Mouse (Mus musculus) gastrocnemius, postnatal 36 days (tissue): ENCODE measurements around the gene Rrn3. TPM values are rescaled to one million over a fixed set of nuclear protein-coding genes. Genes with fewer than 3 reads are reported as not detected.

Source experiments
- DNase-seq, 2 experiments: peaks; one replicate each; pipeline ENCODE4 v3.0.0; 2022
- intact Hi-C: fragments of 180-260 bp; cut with DNase I; formaldehyde crosslinking; loops from one replicate; pipeline ENCODE4 v1.15.1; 2025
- microRNA-seq, 2 experiments: library from miRNA; unstranded; fragments of <30 nt; microRNA quantifications; one replicate each; pipeline ENCODE4 v1.2.0; 2021
- total RNA-seq, 2 experiments: library from RNA; stranded (reverse); gene quantifications; 2 replicates each; pipeline ENCODE4 v1.2.3; 2021

Gene Rrn3
- total RNA-seq, 2 experiments from 2014 or later: 29.9 to 32.7 TPM

DNA sequence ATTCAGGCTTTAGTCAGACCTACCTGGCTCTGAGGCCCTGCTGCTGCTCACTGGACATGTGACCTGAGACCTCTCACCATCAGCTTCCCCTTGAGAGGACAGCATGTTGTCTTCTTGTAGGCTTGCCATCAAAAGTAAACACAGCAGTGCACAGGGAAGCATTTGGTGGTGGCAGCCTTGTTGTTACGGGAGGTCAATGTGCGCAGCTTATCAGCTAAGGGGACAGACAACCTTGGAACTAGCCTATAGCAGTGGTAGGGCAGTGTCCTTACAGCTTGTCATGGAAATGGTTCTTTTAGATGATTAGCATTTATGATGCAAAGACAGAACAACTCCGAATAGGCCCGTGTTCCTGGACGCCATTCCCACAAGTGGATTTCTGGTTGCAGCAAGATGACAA is 53.9 kb downstream of the Rrn3 start:
- intact Hi-C loops: no loop called here
- DNase-seq: no peak

DNA sequence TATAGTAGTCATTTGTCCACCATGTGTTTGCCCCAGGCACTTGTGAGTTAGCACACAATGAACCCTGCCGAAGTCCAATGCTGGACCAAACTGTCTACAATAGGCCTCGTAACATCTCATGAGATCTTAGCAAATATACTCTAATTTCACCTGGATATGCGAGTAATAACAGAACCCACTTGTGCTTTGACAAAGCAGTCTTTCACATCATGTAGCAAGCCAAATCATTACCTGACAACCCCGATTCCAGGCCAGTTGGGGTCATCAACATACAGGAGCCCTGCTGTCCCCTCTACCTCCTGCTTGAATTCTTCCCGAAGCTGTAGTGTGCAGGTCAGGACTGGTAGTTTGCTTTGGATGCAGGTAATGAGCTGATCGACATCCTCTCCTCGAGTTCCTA is 59.5 kb downstream of the Rrn3 start:
- DNase-seq: no peak
- intact Hi-C loops: no loop called here

DNA sequence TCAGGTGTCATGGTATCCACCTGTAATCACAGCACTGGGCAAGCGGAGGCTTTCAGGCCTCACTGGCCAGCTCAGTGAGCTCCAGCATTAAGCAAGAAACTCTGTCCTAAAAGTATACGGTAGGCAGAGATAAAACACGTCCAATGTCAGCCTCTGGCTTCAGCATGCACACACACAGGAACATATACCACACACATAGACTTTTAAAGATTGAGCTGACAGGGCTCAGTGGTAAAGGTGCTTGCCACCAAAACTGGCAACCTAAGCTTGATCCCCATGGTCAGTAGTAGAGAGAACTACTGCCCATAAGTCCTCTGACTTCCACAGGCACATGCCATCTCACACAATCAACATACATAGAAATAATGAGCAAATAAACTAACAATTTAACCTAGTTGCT is 60.4 kb downstream of the Rrn3 start:
- no peak for DNase-seq
- intact Hi-C loops: no loop called here

DNA sequence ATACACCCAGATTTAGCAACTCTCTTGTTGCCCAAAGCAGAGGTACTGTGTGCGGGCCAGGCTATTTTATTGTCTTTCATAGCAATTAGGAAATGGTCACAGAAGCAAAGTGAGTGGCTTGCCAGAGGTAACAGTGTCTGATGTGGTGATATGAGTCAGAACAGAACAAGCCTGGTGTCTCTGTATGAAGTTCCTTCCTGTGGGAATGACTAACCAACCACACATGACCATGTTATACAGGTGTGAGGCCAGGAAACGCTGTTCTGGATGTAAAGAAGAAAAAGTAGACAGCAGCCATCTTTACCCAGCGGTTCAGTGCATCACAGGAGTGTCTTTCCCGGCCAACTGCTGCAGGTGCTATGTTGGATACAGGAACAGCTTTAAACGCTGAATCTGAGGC is 64.5 kb downstream of the Rrn3 start:
- no peak for DNase-seq
- intact Hi-C loops: no loop called here

DNA sequence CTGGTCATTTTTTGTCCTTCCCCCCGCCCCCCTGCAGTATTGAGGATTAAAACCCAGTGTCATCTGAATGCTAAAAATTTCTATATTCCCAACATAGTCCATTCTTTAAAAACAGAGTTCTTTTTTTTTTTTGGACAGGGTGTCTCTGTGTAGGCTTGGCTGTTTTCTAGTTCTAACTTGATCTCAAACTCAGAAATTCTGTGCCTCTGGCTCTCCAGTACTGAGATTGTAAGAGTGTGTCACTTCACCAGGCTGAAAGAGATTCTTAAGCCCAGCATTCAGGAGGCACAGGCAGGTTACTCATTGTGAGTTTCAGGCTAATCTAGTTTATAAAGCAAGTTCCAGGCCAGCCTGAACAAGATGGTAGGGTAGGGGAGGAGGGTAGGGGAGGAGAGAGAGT is 66.2 kb downstream of the Rrn3 start:
- DNase-seq: no peak
- intact Hi-C loops: no loop called here

DNA sequence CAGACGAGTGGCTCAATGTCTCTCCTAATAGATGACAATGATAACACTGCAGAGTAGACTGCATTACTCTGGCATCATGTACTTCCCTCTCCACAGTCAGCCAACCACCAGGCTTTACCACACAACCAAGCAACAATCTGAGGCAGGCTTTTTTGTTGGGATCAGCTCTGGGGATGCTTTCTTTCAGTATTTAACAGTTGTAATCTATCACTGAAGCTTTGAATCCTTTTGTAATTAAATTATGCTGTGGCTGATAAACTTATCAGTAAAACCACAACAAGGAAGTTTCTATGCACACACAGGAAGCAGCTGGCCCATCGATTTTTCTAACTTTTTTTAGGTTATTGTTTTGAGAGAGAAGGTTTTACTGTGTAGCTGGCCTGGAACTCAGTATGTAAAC is 67.8 kb downstream of the Rrn3 start:
- DNase-seq: no peak
- intact Hi-C loops: no loop called here

DNA sequence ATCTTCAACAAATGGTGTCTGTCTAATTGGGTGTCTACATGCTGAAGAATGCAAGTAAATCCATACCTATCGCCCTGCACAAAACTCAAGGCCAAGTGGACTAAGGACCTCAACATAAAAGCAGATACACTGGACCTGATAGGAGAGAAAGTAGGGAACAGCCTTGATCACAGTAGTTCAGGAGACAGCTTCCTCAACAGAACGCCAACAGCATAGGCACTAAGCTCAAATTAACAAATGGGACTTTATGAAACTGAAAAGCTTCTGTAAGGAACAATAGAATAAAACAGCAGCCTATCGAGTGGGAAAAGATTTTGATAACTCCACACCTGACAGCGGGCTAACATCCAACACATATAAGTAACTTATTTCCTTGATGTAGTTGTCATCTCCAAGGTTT is 70.9 kb downstream of the Rrn3 start:
- intact Hi-C loops: loop anchor here (10.0 kb wide), 1 partner anchor 57 kb away; no protein-coding TSS in a partner anchor
- DNase-seq: no peak

DNA sequence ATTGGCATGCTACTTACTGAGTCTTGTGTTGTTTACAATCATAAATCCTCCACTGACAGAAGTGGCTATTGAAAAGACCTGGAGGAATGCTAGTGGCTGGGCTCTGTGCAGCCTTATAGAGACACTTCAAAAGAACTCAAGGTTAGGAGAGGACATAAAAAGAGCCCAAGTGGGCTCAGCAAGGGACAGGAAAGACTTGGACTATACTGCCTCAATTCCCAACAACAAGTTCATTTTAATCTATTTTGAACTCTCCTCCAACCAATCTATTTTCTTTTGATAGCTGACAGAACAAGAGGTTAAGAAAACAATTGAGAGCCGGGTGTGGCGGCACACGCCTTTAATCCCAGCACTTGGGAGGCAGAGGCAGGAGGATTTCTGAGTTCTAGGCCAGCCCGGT is 73.4 kb downstream of the Rrn3 start:
- DNase-seq: no peak
- intact Hi-C loops: loop anchor here (10.0 kb wide), 1 partner anchor 59 kb away; no protein-coding TSS in a partner anchor

Small RNA genes within 50 kb of the gene (microRNA-seq; reads per million reads assigned to microRNA genes)
- gene Gm27734: 0 reads per million in 2 experiments

Other genes with a start within 250 kb of the Rrn3 start
- gene Parn, start 112.5 kb upstream of the Rrn3 start, total RNA-seq: 1 to 10 TPM; 5.5 to 7.5 TPM
- gene Bfar, start 108.8 kb upstream of the Rrn3 start, total RNA-seq: 10 to 100 TPM; 29.7 to 35.0 TPM
- gene 3110001I22Rik, start 108.8 kb upstream of the Rrn3 start, total RNA-seq: 1 to 10 TPM; 1.5 to 2.2 TPM
- gene Pla2g10, start 49.7 kb upstream of the Rrn3 start, total RNA-seq: not detected
- gene Ntan1, start 38.1 kb downstream of the Rrn3 start, total RNA-seq: 10 to 100 TPM; 37.3 to 39.9 TPM
- gene Pdxdc1, start 122.4 kb downstream of the Rrn3 start, total RNA-seq: 10 to 100 TPM; 41.9 to 45.6 TPM
- gene Mpv17l, start 122.5 kb downstream of the Rrn3 start, total RNA-seq: under 1 TPM; 0.49 to 0.69 TPM
- not detected for gene 2900011O08Rik, start 205.9 kb downstream of the Rrn3 start, total RNA-seq
- gene Ifitm7, start 206.2 kb downstream of the Rrn3 start, total RNA-seq: not detected